In the genomic region with DNA sequence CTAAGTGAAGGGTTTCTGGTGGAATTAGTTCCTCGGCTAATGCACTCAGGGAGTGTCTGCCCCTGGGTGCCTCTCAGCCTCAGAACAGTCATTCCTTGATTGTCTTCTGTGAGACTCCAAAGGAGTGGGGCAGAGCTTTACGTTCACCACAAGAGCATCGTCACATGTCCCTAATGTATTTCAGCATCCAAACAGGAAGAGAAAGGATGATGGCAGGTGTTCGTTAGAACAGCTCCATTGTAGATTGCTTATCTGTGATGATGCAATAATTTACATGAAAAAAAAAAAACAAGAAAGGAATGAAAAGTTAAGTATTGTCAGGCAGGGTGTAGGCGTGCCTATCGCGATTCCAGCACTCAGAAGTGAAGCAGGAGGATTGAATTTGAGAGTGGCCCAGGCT, we compare ENCODE assay signal across 26 mouse cellular contexts.
"Had no signal": no experiment of that assay in that cellular context is flagged by ENCODE, and none has a peak within 500 bp of the region (broad histone marks: within the 10 kb centered on the region; RNA-seq: fewer than 3 reads in every experiment).

No protein-coding gene starts in this region.

- H3K9me3 ChIP-seq: heart, embryonic 13.5 days; heart, embryonic 15.5 days; hindbrain, embryonic 10.5 days; hindbrain, embryonic 12.5 days; kidney, embryonic 15.5 days; limb, embryonic 10.5 days; limb, embryonic 12.5 days; liver, embryonic 13.5 days; liver, embryonic 15.5 days had no signal

- DNase-seq: gastrocnemius, postnatal 14 days; gastrocnemius, postnatal 36 days; heart, adult 11 months; heart, adult 2 months; heart, postnatal 14 days; heart, postnatal 4 days; kidney, adult 11 months; kidney, adult 2 months; kidney, adult 9 months; kidney, postnatal 14 days; kidney, postnatal 36 days; layer of hippocampus, adult 9-11 months; layer of hippocampus, postnatal 36 days; liver; liver, embryonic 13.5 days; liver, postnatal 0 days had no signal

- H3K4me3 ChIP-seq: heart, adult 2 months; heart, embryonic 13.5 days; heart, embryonic 15.5 days; hindbrain, embryonic 10.5 days; hindbrain, embryonic 12.5 days; kidney, embryonic 15.5 days; limb, embryonic 10.5 days; limb, embryonic 12.5 days; liver, embryonic 13.5 days; liver, embryonic 15.5 days had no signal

- H3K27ac ChIP-seq: heart, adult 2 months; heart, embryonic 13.5 days; heart, embryonic 15.5 days; hindbrain, embryonic 10.5 days; hindbrain, embryonic 12.5 days; hindbrain, embryonic 14.5 days; kidney, embryonic 15.5 days; kidney, postnatal 0 days; limb, embryonic 10.5 days; limb, embryonic 12.5 days; liver, embryonic 13.5 days; liver, embryonic 15.5 days had no signal

- H3K36me3 ChIP-seq: heart, embryonic 13.5 days; heart, embryonic 15.5 days; hindbrain, embryonic 10.5 days; hindbrain, embryonic 12.5 days; kidney, embryonic 15.5 days; limb, embryonic 10.5 days; limb, embryonic 12.5 days; liver, embryonic 13.5 days; liver, embryonic 15.5 days had no signal

- H3K9ac ChIP-seq: heart, embryonic 13.5 days; heart, embryonic 15.5 days; hindbrain, embryonic 12.5 days; hindbrain, embryonic 14.5 days; kidney, embryonic 15.5 days; limb, embryonic 12.5 days; liver, embryonic 13.5 days; liver, embryonic 15.5 days; liver, postnatal 0 days had no signal

- H3K4me1 ChIP-seq: heart, embryonic 15.5 days; hindbrain, embryonic 12.5 days; kidney, embryonic 15.5 days; liver, embryonic 13.5 days; liver, embryonic 15.5 days had no signal
